Mouse (Mus musculus): ENCODE measurements around the gene Uba2.

Uba2 gene

GRCm38 (mm10) chr7:34094911-34095481 is 74.4 kb downstream of the Uba2 start, which contains the start of gene Scgb1b30:
Gene Scgb1b30 (plus strand): TSS chr7:34095431.
- DNase-seq (ENCODE audit: low read depth, low spot score) = no peak
